Mouse (Mus musculus): Measurements from ENCODE around the gene Lrguk. TPM values are rescaled to one million over a fixed set of nuclear protein-coding genes. Genes with fewer than 3 reads are reported as not detected.
A peak's percentile ranks its signal among the peaks of the same experiment; 100 is the strongest.

The Lrguk gene
- polyA plus RNA-seq, 1 experiment from 2014 or later: 0.62 TPM

DNA sequence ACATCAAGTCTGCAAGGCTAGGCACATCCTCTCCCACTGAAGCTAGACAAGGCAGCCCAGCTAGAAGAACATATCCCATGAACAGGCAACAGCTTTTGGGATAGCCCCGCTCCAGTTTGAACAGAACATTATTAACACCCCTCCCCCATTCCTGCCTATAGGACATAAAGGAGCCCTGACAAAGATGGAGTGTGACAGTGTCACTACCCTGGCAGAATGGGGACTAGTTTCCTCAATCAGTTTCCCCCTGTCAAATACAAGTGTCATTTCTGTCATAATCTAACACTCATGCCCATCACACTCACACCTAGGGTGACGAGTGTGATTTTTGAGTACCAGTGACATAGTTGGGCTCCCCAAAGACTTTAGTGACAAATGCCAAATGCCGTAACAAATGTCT lies 118.8 kb downstream of the Lrguk start:
- Histone ChIP-seq H3K9ac (no peak overlapping the region), H3K4me1 (peaks cover 8% of the 10 kb centered on the region; the same call in 1 of the 2 replicates), H3K36me3 (peaks cover 4% of the 10 kb centered on the region; the same call in 1 of the 2 replicates), H3K27ac (replicated peaks) (no peak overlapping the region), H3K9me3 (peaks cover 5% of the 10 kb centered on the region; the same call in 1 of the 2 replicates), H3K27me3 (replicated peaks) (no peaks in the 10 kb centered on the region), H3K4me3 (no peak overlapping the region), H3K4me2 (no peak overlapping the region)
- ATAC-seq (ENCODE audit: extremely low read depth, insufficient number of reproducible peaks, low FRiP score, low TSS enrichment): no peak
- WGBS: 76% methylated on average over 3 of the region's 3 CpGs

- Histone ChIP-seq H3K4me1 (peaks cover 15% of the 10 kb centered on the region), H3K4me3 (no peak overlapping the region), H3K9me3 (peaks cover 5% of the 10 kb centered on the region; the same call in 1 of the 2 replicates), H3K4me2 (no peak overlapping the region), H3K36me3 (peaks cover 4% of the 10 kb centered on the region; the same call in 1 of the 2 replicates), H3K27me3 (replicated peaks) (no peaks in the 10 kb centered on the region), H3K27ac (replicated peaks) (no peak overlapping the region), H3K9ac (no peak overlapping the region)
- no peak for ATAC-seq (ENCODE audit: extremely low read depth, insufficient number of reproducible peaks, low FRiP score, low TSS enrichment)
- WGBS: 61% methylated on average over 7 of the region's 7 CpGs
Measured at GRCm38 (mm10) chr6:34148639-34149038, 119.4 kb downstream of the Lrguk start.

- no peak overlapping the region for H3K27ac ChIP-seq (replicated peaks)
- ATAC-seq (ENCODE audit: extremely low read depth, insufficient number of reproducible peaks, low FRiP score, low TSS enrichment): no peak
Measured at GRCm38 (mm10) chr6:34149066-34149465, 119.8 kb downstream of the Lrguk start.

GRCm38 (mm10) chr6:34149821-34150220 lies 120.6 kb downstream of the Lrguk start:
- peaks cover 4% of the 10 kb centered on the region; the same call in 1 of the 2 replicates for H3K36me3 ChIP-seq

More at GRCm38 (mm10) chr6:34149066-34149465, 119.8 kb downstream of the Lrguk start:
- no peak overlapping the region for H3K4me3 ChIP-seq
- H3K4me1 ChIP-seq: peaks cover 19% of the 10 kb centered on the region
- H3K4me2 ChIP-seq: no peak overlapping the region
- peaks cover 4% of the 10 kb centered on the region; the same call in 1 of the 2 replicates for H3K36me3 ChIP-seq
- H3K27me3 ChIP-seq (replicated peaks): no peaks in the 10 kb centered on the region
- H3K9ac ChIP-seq: no peak overlapping the region
- WGBS: 79% methylated on average over 9 of the region's 9 CpGs
- peaks cover 5% of the 10 kb centered on the region; the same call in 1 of the 2 replicates for H3K9me3 ChIP-seq

GRCm38 (mm10) chr6:34153069-34154052 lies 124.1 kb downstream of the Lrguk start:
- peaks cover 47% of the 10 kb centered on the region for H3K4me1 ChIP-seq
- no peaks in the 10 kb centered on the region for H3K9me3 ChIP-seq
- no peak for ATAC-seq (ENCODE audit: extremely low read depth, insufficient number of reproducible peaks, low FRiP score, low TSS enrichment)
- peaks cover 23% of the 10 kb centered on the region for H3K36me3 ChIP-seq
- no peak overlapping the region for H3K4me3 ChIP-seq
- no peak overlapping the region for H3K4me2 ChIP-seq
- WGBS: 69% methylated on average over 18 of the region's 18 CpGs
- H3K27me3 ChIP-seq (replicated peaks): no peaks in the 10 kb centered on the region
- H3K9ac ChIP-seq: no peak overlapping the region
- H3K27ac ChIP-seq (replicated peaks): peak overlapping the region; percentile 46; the same call in 1 of the 2 replicates

More at GRCm38 (mm10) chr6:34149821-34150220, 120.6 kb downstream of the Lrguk start:
- WGBS: 87% methylated on average over 1 of the region's 1 CpGs
- no peak for ATAC-seq (ENCODE audit: extremely low read depth, insufficient number of reproducible peaks, low FRiP score, low TSS enrichment)
- no peak overlapping the region for H3K4me3 ChIP-seq
- H3K9ac ChIP-seq: no peak overlapping the region
- H3K27ac ChIP-seq (replicated peaks): no peak overlapping the region
- H3K27me3 ChIP-seq (replicated peaks): no peaks in the 10 kb centered on the region
- no peak overlapping the region for H3K4me2 ChIP-seq
- peaks cover 5% of the 10 kb centered on the region; the same call in 1 of the 2 replicates for H3K9me3 ChIP-seq
- peaks cover 26% of the 10 kb centered on the region for H3K4me1 ChIP-seq

DNA sequence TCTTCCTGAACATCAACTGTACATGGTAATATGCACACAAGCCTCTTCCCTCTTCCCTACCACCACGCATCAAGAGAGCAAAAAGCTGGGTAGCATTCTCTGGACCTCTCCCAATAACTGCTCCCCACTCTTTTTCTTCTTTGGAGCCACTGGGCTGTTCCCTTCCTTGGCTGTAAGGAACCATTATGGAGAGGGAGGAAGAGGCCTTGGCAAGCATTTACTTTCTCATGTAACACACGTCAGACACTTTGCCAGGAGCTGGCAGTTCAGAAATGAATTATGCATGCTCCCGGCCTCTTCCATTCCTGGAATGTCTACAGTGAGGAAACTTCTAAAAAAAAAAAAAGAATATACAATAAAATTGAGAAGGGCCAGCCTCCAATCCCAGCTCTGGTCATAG lies 125.0 kb downstream of the Lrguk start:
- WGBS: 46% methylated on average over 3 of the region's 3 CpGs
- Histone ChIP-seq H3K9me3 (no peaks in the 10 kb centered on the region), H3K27ac (replicated peaks) (peak overlapping the region; percentile 46; the same call in 1 of the 2 replicates), H3K36me3 (peaks cover 31% of the 10 kb centered on the region), H3K4me2 (peak overlapping the region; percentile 45; the same call in 1 of the 2 replicates), H3K4me1 (peaks cover 46% of the 10 kb centered on the region), H3K4me3 (no peak overlapping the region), H3K27me3 (replicated peaks) (no peaks in the 10 kb centered on the region), H3K9ac (no peak overlapping the region)
- ATAC-seq (ENCODE audit: extremely low read depth, insufficient number of reproducible peaks, low FRiP score, low TSS enrichment): no peak

GRCm38 (mm10) chr6:34155137-34155804 lies 126.0 kb downstream of the Lrguk start:
- Histone ChIP-seq H3K27ac (replicated peaks) (peak overlapping the region; percentile 46), H3K4me2 (peak overlapping the region; percentile 45)
- 59% methylated on average over 15 of the region's 15 CpGs for WGBS

DNA sequence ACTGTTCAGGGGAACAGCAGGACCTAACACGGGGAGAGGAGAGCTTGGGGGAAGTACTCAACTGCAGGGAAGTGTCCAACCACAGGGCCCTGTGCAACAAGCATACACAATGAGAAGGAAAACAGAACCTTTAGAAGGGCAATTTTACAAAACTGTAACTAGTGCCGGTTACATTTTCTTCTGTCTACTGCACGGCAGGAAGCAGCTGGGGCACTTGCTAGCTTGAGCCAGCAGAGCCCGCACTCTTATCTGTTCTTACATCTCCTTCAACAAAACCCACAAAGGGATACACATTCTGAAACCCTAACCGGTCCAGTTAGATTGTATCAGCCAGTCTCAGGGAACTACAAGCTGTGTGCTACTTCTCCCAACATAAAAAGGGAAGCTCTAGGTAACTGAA lies 126.8 kb downstream of the Lrguk start:
- no peak for ATAC-seq (ENCODE audit: extremely low read depth, insufficient number of reproducible peaks, low FRiP score, low TSS enrichment)
- Histone ChIP-seq H3K4me3 (no peak overlapping the region), H3K4me1 (peaks cover 58% of the 10 kb centered on the region), H3K4me2 (no peak overlapping the region), H3K36me3 (peaks cover 50% of the 10 kb centered on the region), H3K27ac (replicated peaks) (0 out of 2 replicates have a peak overlapping the region, but pooled peaks have one; percentile 46), H3K9me3 (no peaks in the 10 kb centered on the region), H3K9ac (no peak overlapping the region), H3K27me3 (replicated peaks) (no peaks in the 10 kb centered on the region)
- WGBS: 52% methylated on average over 5 of the region's 5 CpGs

More at GRCm38 (mm10) chr6:34155137-34155804, 126.0 kb downstream of the Lrguk start:
- H3K9ac ChIP-seq: peak overlapping the region; percentile 47; the same call in 1 of the 2 replicates
- peaks cover 42% of the 10 kb centered on the region for H3K36me3 ChIP-seq
- no peaks in the 10 kb centered on the region for H3K9me3 ChIP-seq
- peaks cover 50% of the 10 kb centered on the region for H3K4me1 ChIP-seq
- H3K27me3 ChIP-seq (replicated peaks): no peaks in the 10 kb centered on the region
- H3K4me3 ChIP-seq: no peak overlapping the region
- no peak for ATAC-seq (ENCODE audit: extremely low read depth, insufficient number of reproducible peaks, low FRiP score, low TSS enrichment)

GRCm38 (mm10) chr6:34156841-34157748 lies 127.8 kb downstream of the Lrguk start:
- Histone ChIP-seq H3K36me3 (peaks cover 60% of the 10 kb centered on the region), H3K4me1 (peaks cover 59% of the 10 kb centered on the region), H3K4me3 (no peak overlapping the region), H3K9me3 (no peaks in the 10 kb centered on the region), H3K27ac (replicated peaks) (peak overlapping the region; percentile 48; the same call in 1 of the 2 replicates), H3K9ac (no peak overlapping the region), H3K27me3 (replicated peaks) (no peaks in the 10 kb centered on the region), H3K4me2 (no peak overlapping the region)
- 71% methylated on average over 14 of the region's 14 CpGs for WGBS
- peak; percentile 45; the same call in 1 of the 2 replicates for ATAC-seq (ENCODE audit: extremely low read depth, insufficient number of reproducible peaks, low FRiP score, low TSS enrichment)

All from heart, embryonic 13.5 days (tissue).